Mouse (Mus musculus): ENCODE results near the gene Sowaha.

The Sowaha gene

DNA sequence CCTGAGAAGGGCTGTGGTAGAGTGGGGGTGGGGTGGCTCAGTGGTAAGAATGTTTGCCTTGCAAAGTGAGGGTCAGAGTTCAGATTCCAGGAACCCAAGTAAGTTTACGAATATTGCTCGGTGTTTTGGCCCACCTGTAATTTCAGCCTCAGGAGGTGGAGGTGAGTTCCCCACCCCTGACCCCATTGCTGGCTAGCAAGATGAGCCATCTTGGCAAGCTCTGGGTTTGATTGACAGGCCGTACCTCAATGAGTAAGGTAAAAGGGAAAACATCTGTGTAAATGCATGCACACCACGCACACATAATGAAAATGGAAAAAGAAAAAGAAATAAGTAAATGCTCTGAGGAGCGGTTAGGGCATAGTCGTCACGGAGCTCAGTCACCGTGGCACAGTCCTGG, 24.3 kb upstream of the Sowaha start:
- no peak for DNase-seq

- DNase-seq: no peak
Measured at GRCm38 (mm10) chr11:53503738-53504137, 23.7 kb upstream of the Sowaha start.

DNA sequence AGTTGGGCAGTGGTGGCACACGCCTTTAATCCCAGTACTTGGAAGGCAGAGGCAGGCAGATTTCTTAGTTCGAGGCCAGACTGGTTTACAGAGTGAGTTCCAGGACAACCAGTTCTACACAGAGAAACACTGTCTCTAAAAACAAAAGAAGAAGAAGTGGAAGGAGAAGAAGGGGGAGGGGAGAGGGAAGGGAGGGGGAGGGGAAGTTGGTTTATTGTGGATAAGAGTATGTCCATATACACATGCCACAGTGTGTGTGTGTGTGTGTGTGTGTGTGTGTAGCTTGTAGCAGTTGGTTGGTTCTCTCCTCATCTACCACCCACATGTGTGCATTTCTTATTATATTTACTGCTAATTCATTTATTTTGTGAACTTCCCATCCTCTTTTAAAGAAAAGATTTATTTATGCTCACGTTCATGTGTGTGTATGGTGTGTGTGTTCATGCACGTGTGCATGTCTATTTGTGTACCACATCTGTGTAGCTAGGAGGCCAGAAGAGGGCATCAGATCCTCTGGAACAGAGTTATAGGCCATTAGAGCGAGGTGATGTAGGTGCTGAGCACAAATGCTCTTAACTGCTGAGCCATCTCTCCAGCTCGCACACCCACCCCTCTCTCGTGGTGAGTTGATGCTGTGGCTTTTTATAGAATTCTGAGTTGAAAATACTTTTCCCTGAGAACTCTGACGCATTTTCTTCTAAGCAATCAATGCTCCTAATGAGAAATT, 22.1 kb upstream of the Sowaha start:
- no peak for DNase-seq

GRCm38 (mm10) chr11:53500569-53500968, 20.5 kb upstream of the Sowaha start:
- peak; percentile 75 for DNase-seq

- no peak for DNase-seq
Measured at GRCm38 (mm10) chr11:53496946-53497345, 16.9 kb upstream of the Sowaha start.

GRCm38 (mm10) chr11:53495417-53495816, 15.3 kb upstream of the Sowaha start:
- DNase-seq: no peak

GRCm38 (mm10) chr11:53493243-53493955, 13.3 kb upstream of the Sowaha start:
- no peak for DNase-seq

- peak; percentile 17 for DNase-seq
Measured at GRCm38 (mm10) chr11:53491954-53492401, 11.9 kb upstream of the Sowaha start.

DNA sequence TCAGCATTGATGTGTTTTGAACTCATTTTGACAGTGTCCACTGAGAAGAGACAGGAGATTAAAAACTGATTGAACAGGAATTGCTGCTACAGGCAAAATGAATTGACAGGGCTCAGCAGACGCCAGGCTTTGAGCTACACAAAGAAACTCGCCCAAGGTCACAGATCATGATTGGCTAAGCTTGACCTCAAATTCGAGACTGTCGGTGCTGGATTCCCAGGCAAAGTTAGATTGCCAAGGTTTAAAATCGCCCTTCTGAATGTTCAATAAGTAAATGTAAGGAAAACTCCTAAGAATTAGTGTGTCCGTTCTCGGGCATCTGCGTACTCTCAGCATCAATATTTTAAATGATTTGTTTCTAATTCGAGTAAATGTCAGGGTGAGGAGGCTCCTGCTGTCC, 9.3 kb upstream of the Sowaha start:
- no peak for DNase-seq

- no peak for DNase-seq
Measured at GRCm38 (mm10) chr11:53489007-53489406, 8.9 kb upstream of the Sowaha start.

GRCm38 (mm10) chr11:53486822-53487594, 6.9 kb upstream of the Sowaha start:
- DNase-seq: peak; percentile 50

DNA sequence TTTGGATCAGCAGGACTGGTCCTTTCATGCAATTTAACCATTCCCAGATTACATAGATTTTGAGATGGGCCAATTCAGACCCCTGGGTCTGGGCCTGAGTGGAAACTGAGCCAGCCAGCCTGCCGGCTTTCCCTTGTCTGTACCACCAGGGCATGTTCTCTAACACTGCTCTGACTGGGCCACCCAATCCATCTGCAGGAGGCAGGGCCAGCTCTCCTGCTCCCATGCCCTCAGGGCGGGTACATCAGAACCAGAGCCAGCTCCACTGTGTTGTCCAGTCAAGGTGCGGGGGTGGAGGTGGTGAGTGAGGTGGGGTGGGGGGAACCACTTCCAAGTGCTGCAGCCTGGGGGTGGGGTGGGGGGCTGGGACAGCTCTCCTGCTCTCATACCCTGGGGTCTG, 6.3 kb upstream of the Sowaha start:
- DNase-seq: no peak

GRCm38 (mm10) chr11:53485719-53486118, 5.6 kb upstream of the Sowaha start:
- no peak for DNase-seq

GRCm38 (mm10) chr11:53483159-53483891, 3.3 kb upstream of the Sowaha start:
- DNase-seq: no peak

DNA sequence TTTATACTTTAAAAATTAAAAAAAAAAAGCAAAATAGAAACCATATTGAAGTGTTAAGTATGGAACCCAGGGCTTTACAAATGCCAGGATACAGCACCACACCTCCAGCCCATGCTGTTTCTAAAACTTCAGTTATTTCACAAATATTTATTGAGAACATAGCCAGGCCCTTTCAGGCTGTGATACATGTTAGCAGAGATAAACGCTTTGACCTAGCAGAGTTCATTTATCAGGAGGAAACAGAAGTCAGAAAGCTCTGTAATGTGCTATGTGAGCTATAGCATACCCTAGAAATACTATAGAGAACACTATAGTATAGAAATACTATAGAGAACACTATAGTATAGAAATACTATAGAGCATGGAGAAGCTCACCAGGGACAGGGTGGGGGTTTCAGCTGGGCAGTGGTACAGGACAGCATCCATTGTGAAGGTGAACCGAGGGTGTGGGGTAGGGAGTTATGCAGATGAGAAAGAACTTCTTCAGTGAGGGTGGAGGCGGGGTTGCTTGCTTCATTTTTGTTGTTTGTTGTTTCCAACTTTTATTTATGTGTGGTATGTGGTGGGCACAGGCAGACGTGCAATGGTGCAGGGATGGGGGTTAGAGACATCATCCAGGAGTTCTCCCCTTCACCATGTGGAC, 1.1 kb upstream of the Sowaha start:
- no peak for DNase-seq

DNA sequence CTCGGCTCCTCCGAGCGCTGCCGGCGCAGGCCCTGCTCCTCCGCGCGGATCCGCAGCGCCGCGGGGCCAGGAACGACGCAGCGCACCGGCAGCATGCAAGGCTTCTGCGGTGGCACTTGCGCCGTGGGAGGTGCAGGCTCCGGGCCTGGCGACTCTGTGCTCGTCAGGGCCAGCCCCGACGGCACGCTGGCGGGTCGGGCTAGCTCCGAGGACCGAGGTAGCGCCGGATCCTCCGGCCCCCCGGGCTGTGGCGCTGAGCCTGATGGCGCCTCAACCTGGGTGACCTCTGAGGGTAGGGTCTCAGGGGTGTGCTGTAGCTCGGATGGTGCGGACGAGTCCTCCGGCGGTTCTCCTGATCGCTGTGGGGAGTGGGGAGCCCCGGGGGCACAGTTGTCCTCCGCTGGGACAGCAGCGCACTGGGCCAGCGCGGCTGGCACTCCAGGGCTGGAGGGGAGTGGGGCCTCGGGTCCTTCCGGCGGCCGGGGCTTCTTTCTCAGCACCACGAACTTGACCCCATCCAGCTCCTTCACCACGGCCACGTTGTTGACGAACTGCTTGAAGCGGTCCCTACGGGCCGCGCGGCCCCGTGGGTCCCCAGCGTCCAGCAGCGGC, 797 bp downstream of the Sowaha start:
- no peak for DNase-seq

DNA sequence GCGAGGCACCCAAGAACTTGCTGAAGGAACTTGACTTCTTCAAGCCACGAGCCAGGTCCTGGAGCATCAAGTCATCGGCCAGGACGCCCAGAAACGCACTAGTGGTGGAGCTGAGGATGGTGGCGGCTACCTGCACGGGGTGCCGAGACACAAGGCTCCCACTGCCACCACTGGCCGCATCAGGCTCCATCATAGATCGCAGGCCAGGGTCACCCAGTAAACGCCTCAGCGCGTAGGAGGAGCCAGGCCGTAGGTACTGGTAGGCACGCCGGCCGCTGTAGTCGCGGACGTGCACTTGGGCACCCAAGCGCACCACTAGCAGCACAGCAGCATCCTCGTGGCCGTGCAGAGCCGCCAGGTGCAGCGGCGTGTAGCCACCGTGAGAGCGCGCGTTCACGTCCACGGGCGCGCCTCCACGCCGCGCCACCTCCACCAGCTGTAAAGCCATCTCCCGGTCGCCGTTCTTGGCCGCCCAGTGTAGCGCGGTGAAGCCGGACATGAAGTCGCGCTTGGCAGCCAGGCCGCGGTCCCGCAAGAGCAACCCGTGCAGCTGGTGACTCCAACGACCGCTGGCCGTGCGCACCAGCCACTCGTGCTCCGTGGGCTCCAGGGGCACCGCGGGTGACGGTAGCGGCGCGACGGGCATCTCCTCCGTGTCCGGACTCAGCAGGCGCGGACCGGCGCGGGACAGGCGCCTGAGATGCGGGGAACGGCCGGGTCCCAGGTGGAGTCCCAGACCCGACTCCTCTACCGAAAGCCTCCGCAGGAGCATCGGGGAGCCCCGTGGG, 1.5 kb downstream of the Sowaha start:
- DNase-seq: no peak

DNA sequence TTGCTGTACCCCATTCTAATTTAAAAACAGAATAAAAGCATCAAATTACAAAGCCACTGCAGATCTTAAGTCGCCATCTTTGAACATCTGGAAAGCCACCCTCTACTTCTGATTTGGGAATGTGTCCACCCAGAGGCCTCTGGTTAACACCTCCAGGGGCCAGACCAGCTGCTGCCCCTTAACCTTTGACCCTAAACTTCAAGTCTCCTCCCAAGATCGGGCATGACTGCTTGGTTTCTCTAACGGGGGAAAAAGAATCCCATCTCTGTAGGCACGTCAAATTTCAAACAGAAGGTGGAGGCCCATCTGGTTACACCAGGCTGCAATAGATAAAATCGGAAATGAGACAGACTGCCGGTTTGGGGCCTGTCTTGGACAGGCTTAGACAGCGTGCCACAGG, 2.2 kb downstream of the Sowaha start:
- no peak for DNase-seq

DNA sequence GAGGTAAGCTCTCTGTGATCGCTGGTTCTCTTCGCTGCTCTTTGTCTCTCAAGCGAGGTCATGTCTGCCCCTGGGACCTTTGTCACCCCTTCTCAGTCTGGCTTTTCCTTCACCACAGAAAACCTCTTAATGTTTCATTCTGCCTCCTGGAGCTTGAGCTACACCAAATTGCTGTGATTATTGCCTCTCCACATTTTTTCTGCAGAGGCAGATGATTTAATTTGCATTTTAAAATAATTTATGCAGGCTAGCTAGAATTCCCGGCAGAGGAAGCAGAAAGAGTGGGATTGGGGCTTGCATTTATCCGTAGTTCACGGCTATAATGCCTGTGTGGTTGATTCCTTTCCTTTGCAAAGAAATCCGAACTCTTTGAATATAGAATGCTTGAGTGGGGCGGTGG, 4.5 kb downstream of the Sowaha start:
- no peak for DNase-seq

DNA sequence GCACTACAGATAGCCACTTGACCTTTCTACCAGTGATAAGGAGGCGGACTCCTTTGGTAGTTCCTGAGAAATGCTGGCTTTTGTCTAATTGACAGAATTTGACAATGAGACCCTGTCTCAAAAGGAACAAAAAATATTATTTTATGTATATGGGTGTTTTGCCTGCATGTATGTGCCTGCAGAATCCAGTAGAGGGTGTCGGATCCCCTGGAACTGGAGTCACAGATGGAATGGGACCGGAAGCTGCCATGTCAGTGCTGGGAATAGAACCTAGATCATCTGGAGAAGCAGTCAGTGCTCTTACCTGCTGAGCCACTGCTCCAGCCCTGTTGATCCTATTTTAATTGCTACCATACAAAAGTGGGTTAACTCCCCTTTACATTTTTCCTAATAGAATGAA, 7.4 kb downstream of the Sowaha start:
- no peak for DNase-seq
